Mouse (Mus musculus) midbrain, embryonic 16.5 days (tissue): ENCODE results near the gene Fam107a. TPM values are rescaled to one million over a fixed set of nuclear protein-coding genes. Genes with fewer than 3 reads are reported as not detected.

ENCODE experiments used
- ATAC-seq: fragments of 200-750 bp; cut with Nextera tagmentation; 2 replicates; pipeline ENCODE4 v1.8.0; 2017; ENCODE audit warnings: moderate TSS enrichment
- H3K27ac ChIP-seq: fragments of 300-500 bp; sonication (generic); 2 replicates; pipeline ENCODE4 v1.5.1; 2014; ENCODE audit warnings: mild to moderate bottlenecking, low read length, mixed read lengths
- H3K27me3 ChIP-seq: fragments of 300-500 bp; sonication (generic); 2 replicates; pipeline ENCODE4 v1.6.1; 2014; ENCODE audit warnings: low read depth, low read length, mixed read lengths; ENCODE audit not compliant: control insufficient read depth, insufficient read depth
- H3K36me3 ChIP-seq: fragments of 300-500 bp; sonication (generic); 2 replicates; pipeline ENCODE4 v1.6.1; 2014; ENCODE audit warnings: mild to moderate bottlenecking, low read length, moderate library complexity, mixed read lengths; ENCODE audit not compliant: control insufficient read depth, insufficient read depth
- H3K4me1 ChIP-seq: fragments of 300-500 bp; sonication (generic); 2 replicates; pipeline ENCODE4 v1.6.1; 2014; ENCODE audit warnings: mild to moderate bottlenecking, low read length, mixed read lengths; ENCODE audit not compliant: control insufficient read depth, insufficient read depth
- H3K4me2 ChIP-seq: fragments of 300-500 bp; sonication (generic); 2 replicates; pipeline ENCODE4 v1.6.1; 2014; ENCODE audit warnings: mild to moderate bottlenecking, low read length, mixed read lengths
- H3K4me3 ChIP-seq: fragments of 300-500 bp; sonication (generic); 2 replicates; pipeline ENCODE4 v1.5.1; 2014; ENCODE audit warnings: low read depth, mild to moderate bottlenecking, low read length, moderate library complexity, mixed read lengths
- H3K9ac ChIP-seq: fragments of 300-500 bp; sonication (generic); 2 replicates; pipeline ENCODE4 v1.6.1; 2014; ENCODE audit warnings: low read depth, low read length, mixed read lengths
- H3K9me3 ChIP-seq: fragments of 300-500 bp; sonication (generic); replicated peaks from 2 replicates; pipeline ENCODE4 v1.6.1; 2014; ENCODE audit warnings: mild to moderate bottlenecking, low read length, mixed read lengths; ENCODE audit not compliant: control insufficient read depth, poor library complexity, severe bottlenecking
- WGBS: fragments of 180-500 bp; shearing (Covaris S2); extraction: QIAGEN DNeasy Blood & Tissue Kit; methylation state at CpG from one replicate; pipeline ENCODE4 v1.1.7; 2014; 5-methylcytosine and 5-hydroxymethylcytosine counted together
- polyA plus RNA-seq: library from polyadenylated mRNA; unstranded; fragments of >200 nt; fragmentation: Nextera tagmentation; extraction: Ambion mirVana; gene quantifications from 2 replicates; pipeline ENCODE4 v1.2.1, GENCODE M21; 2015

The Fam107a gene
- polyA plus RNA-seq, 1 experiment from 2014 or later, result 1.4 TPM

DNA sequence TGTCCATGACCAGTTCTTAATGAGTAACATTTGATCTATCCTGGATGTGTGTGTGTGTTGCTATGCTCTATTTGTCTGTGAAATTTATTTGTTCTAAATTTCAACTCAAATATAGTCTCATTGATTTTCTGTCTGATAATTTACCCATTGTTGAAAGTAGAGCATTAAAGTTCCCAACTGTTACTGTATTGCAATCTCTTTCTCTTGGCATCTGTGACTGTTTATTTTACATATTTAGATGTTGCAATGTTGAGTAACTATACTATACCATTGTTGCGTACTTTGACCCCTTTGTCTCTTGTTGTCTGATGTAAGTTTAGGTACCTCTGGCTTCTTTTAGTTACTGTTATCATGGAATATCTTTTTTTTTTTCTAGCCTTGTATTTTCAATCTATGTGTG, 53.4 kb downstream of the Fam107a start:
- H3K4me3 ChIP-seq, result no peak overlapping the region
- no peaks in the 10 kb centered on the region for H3K4me1 ChIP-seq
- H3K4me2 ChIP-seq, result no peak overlapping the region
- no peak for ATAC-seq
- H3K9ac ChIP-seq, result no peak overlapping the region
- no peaks in the 10 kb centered on the region for H3K9me3 ChIP-seq
- 98% methylated on average over 1 of the region's 1 CpGs for WGBS
- H3K27me3 ChIP-seq, result no peaks in the 10 kb centered on the region
- no peaks in the 10 kb centered on the region for H3K36me3 ChIP-seq
- H3K27ac ChIP-seq, result no peak overlapping the region

GRCm38 (mm10) chr14:8262242-8262641, 55.6 kb downstream of the Fam107a start:
- H3K36me3 ChIP-seq, result no peaks in the 10 kb centered on the region
- no peak for ATAC-seq

DNA sequence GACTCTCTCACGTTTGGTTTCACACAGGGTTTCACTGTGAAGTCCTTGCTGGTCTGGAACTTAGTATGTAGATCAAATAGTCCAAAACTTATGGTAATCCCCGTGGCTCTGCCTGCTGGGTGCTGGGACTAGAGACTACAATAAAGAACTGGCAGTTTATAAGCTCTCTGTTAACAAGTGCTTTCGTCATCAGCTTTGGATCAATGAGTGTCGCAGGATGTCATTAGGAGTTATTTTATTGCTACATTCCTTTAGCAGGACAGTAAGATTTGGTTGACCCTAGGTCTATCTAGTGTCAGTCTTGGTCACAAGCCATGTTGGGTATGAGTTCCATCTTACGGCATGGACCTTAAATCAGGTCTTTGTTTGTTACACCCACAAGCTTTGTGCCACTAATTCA, 57.6 kb downstream of the Fam107a start:
- no peaks in the 10 kb centered on the region for H3K36me3 ChIP-seq
- H3K9ac ChIP-seq, result no peak overlapping the region
- H3K4me3 ChIP-seq, result no peak overlapping the region
- H3K27me3 ChIP-seq, result no peaks in the 10 kb centered on the region
- no peaks in the 10 kb centered on the region for H3K9me3 ChIP-seq
- no peaks in the 10 kb centered on the region for H3K4me1 ChIP-seq
- H3K27ac ChIP-seq, result no peak overlapping the region
- 75% methylated on average over 5 of the region's 5 CpGs for WGBS
- no peak for ATAC-seq
- H3K4me2 ChIP-seq, result no peak overlapping the region

More at GRCm38 (mm10) chr14:8262242-8262641, 55.6 kb downstream of the Fam107a start:
- no peak overlapping the region for H3K4me2 ChIP-seq
- no peaks in the 10 kb centered on the region for H3K27me3 ChIP-seq
- WGBS, result 68% methylated on average over 1 of the region's 1 CpGs
- H3K9ac ChIP-seq, result no peak overlapping the region
- no peak overlapping the region for H3K27ac ChIP-seq
- H3K4me1 ChIP-seq, result no peaks in the 10 kb centered on the region
- no peak overlapping the region for H3K4me3 ChIP-seq
- no peaks in the 10 kb centered on the region for H3K9me3 ChIP-seq

GRCm38 (mm10) chr14:8259166-8259565, 58.7 kb downstream of the Fam107a start, which contains the start of gene Acox2:
Acox2 (minus strand) TSS chr14:8259353.
- Histone ChIP-seq H3K27ac (no peak within 1 kb of the TSS), H3K27me3 (no peaks in the 10 kb centered on the region), H3K36me3 (no peaks in the 10 kb centered on the region), H3K4me1 (no peaks in the 10 kb centered on the region), H3K4me3 (no peak within 1 kb of the TSS), H3K4me2 (no peak within 1 kb of the TSS), H3K9ac (no peak within 1 kb of the TSS), H3K9me3 (no peaks in the 10 kb centered on the region)
- 82% methylated on average over 3 of the region's 3 CpGs for WGBS
- no peak for ATAC-seq

- H3K9ac ChIP-seq, result no peak overlapping the region
- no peaks in the 10 kb centered on the region for H3K9me3 ChIP-seq
- no peaks in the 10 kb centered on the region for H3K4me1 ChIP-seq
- H3K36me3 ChIP-seq, result no peaks in the 10 kb centered on the region
- no peak overlapping the region for H3K4me2 ChIP-seq
- H3K4me3 ChIP-seq, result no peak overlapping the region
- no peak overlapping the region for H3K27ac ChIP-seq
- 82% methylated on average over 3 of the region's 3 CpGs for WGBS
- no peaks in the 10 kb centered on the region for H3K27me3 ChIP-seq
- no peak for ATAC-seq
These were observed 59.1 kb downstream of the Fam107a start for GRCm38 (mm10) chr14:8258752-8259151.

GRCm38 (mm10) chr14:8258335-8258627, 59.5 kb downstream of the Fam107a start:
- 52% methylated on average over 3 of the region's 3 CpGs for WGBS
- no peaks in the 10 kb centered on the region for H3K4me1 ChIP-seq
- no peak overlapping the region for H3K9ac ChIP-seq
- H3K27ac ChIP-seq, result no peak overlapping the region
- H3K9me3 ChIP-seq, result no peaks in the 10 kb centered on the region
- H3K4me2 ChIP-seq, result no peak overlapping the region
- H3K36me3 ChIP-seq, result no peaks in the 10 kb centered on the region
- H3K27me3 ChIP-seq, result no peaks in the 10 kb centered on the region
- H3K4me3 ChIP-seq, result no peak overlapping the region
- ATAC-seq, result no peak

DNA sequence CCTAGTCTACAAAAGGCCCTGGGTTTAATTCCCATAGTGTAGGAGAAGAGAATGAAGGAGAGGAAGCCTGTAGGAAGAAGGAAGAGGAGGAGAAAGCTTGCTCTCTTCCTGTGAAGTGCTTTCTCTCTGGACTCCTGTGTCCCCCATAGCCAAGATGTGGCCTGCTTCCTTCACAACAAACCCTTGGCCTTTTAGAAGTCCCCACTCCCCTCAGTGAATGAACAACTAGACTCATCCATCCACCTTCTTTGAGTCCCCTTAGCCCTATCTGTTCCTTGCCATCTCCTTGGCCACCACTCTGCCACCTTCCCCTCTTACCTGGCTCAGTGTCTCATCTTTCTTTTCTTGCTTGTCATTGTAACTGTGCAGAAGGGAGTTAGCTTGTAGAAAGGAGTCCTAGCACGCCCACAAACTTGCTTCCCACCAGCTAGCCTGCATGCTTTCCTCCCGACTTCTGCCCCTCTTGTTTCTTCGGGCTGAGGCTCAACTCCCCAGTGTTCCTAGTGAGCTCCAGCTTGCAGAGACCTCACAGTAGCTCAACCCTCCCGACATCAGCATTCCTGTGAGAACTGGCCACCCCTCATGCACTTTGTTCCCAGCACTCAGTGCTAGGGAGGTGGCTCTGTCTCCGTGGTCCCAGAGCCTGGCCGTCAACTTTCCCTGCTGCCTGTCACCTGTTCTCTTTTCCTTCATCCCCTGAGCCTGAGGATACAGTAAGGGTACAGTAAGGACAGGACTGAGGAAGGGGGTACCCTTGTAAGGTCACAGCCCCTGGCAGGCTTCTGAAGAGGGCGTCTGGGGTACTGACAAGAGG, 60.1 kb downstream of the Fam107a start:
- H3K36me3 ChIP-seq, result no peaks in the 10 kb centered on the region
- no peaks in the 10 kb centered on the region for H3K4me1 ChIP-seq
- ATAC-seq, result no peak
- no peak overlapping the region for H3K4me3 ChIP-seq
- H3K9ac ChIP-seq, result no peak overlapping the region
- no peak overlapping the region for H3K4me2 ChIP-seq
- no peaks in the 10 kb centered on the region for H3K9me3 ChIP-seq
- no peak overlapping the region for H3K27ac ChIP-seq
- WGBS, result 55% methylated on average over 7 of the region's 7 CpGs
- no peaks in the 10 kb centered on the region for H3K27me3 ChIP-seq

DNA sequence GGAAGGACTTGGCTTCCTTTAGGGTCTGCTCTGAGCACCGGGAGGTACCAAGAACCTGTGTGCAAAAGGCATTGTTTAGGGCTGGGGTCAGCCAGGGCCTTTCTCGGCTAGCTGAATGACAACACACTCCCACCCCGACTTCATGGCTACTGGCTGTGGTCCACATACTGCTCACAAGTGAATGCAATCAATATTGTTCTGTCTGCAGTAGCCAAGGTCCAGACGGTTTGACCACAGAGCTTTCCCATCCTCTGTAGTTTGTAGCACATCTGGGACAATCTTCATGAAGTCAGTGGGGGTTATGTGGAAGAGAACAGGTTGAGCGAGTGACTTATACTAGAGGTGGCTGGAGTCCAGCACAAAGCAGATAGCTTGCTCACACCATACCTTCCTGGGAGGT, 60.9 kb downstream of the Fam107a start:
- no peak for ATAC-seq
- WGBS, result 81% methylated on average over 5 of the region's 5 CpGs
- no peak overlapping the region for H3K27ac ChIP-seq

GRCm38 (mm10) chr14:8256072-8256471, 61.8 kb downstream of the Fam107a start:
- Histone ChIP-seq H3K36me3 (no peaks in the 10 kb centered on the region), H3K4me1 (no peaks in the 10 kb centered on the region), H3K4me3 (no peak overlapping the region), H3K9me3 (no peaks in the 10 kb centered on the region), H3K27me3 (no peaks in the 10 kb centered on the region), H3K9ac (no peak overlapping the region), H3K4me2 (no peak overlapping the region), H3K27ac (no peak overlapping the region)
- 60% methylated on average over 6 of the region's 6 CpGs for WGBS
- ATAC-seq, result no peak

More for the DNA sequence above, 60.9 kb downstream of the Fam107a start:
- Histone ChIP-seq H3K36me3 (no peaks in the 10 kb centered on the region), H3K27me3 (no peaks in the 10 kb centered on the region), H3K4me2 (no peak overlapping the region), H3K9ac (no peak overlapping the region), H3K4me1 (no peaks in the 10 kb centered on the region), H3K9me3 (no peaks in the 10 kb centered on the region), H3K4me3 (no peak overlapping the region)
